Mouse (Mus musculus) right cerebral cortex, postnatal 10 days (tissue): ENCODE data around the gene Alg12.

Source experiments
- DNase-seq, 2 experiments: peaks; one replicate each; pipeline ENCODE4 v3.0.0; 2021; ENCODE audit warnings: low spot score in 2 of 2

Gene Alg12

GRCm38 (mm10) chr15:88854969-88855830 is 36.1 kb upstream of the Alg12 start:
- no peak for DNase-seq

DNA sequence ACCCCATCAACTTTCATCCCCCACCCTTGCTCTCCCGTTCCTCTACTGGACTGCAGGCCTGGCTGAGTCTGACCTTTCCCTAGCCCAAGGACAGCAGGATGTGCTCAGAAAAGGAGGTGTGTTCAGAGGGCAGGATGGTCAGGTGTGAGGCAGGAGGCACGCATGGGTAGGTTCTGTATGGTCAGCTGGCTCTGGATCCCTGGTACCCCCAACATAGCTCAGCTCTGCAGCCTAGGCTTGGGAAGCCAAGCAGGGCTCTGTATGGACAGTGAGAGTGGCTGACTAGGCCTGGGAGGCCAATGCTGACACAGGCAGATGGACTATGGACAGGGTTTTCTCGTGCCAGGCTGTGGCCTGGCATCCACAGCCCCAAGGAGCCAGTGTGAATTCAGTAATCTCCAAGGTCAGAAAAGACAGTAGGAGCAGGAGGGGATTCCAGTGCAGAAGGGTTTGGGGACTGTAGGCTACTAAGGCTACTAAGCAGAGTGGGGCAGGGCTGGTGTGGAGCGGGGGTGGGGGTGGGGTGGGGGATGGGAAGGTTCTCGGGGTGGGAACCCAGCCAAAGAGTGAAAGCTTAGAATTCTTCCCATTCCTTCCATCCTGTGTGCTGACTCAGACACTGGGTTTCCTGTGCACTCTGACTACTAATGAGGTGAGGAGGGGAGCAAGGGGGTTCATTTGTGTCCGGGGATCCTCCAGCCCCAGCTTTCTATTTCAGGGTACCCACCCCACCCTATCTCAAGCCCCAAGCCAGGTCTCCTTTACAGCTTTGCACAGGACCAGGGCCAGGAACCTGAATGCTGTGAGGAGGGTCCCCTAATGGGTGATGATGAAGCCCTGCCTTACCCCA is 35.2 kb upstream of the Alg12 start:
- DNase-seq, result no peak

GRCm38 (mm10) chr15:88853106-88853505 is 34.0 kb upstream of the Alg12 start:
- no peak for DNase-seq

DNA sequence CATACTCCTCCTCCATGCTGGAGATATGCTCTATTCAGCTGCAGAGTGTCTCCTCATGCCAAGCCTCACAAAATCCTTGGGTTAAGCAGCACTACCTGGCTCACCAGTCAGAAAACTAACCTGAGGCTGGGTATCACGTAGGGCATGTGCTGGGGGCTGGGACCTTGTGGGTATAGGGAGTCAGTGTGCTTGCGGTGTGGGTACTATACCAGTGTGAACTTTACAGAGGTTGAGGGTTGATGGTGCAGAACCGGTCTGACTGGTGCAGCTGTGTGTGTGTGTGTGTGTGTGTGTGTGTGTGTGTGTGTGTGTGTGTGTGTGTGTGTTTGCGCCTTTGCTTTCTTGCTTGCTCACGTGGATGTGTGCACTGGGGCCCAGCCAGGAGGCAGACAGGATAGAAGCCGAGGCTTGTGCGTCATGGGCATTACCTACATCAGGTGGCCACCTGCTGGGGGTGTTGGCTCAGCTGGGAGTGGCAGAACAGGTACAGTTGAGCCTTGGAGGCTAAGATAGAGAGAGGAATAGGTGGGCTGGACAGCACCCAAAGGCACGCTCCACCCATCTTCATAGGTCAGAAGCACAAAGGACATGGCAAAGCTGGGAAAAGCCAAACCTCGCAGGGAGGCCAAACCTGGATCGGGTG is 32.5 kb upstream of the Alg12 start:
- no peak for DNase-seq

- DNase-seq, result no peak
These were observed 32.0 kb upstream of the Alg12 start for GRCm38 (mm10) chr15:88851076-88851475.

DNA sequence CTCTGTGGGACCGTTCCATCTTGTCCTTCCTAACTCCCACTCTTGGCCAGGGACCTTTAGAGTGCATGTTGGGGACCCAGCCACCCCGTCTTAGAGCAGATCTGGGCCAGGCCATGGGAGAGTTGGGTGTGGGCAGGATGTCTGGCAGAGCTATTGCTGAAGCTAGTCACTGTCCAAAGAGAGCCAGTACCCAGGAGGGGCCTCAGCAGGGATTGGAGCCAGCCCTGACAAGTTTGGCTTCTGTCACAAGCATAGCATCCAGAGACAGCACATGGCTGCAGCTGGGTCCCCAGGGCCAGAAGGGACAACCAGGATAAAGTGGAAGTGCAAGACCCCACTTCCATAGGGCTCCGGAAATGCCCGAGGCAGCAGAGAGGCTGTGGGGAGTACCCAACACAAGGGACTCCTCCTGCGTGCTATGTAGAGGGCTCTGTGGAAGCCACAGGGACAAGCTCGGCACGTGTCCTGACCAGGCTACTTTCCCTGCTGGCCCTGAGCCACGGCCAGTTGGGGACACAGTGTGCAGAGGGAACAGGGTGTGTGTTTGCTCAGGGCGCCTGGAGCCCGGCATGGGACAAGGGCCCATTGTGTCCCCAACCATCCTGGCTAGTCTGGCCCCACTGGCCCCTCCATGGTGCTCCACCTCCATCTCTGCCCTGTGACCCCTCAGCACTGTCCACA is 31.2 kb upstream of the Alg12 start:
- peak; percentile 88 to 91 for DNase-seq

GRCm38 (mm10) chr15:88849621-88850020 is 30.5 kb upstream of the Alg12 start:
- DNase-seq, result no peak

DNA sequence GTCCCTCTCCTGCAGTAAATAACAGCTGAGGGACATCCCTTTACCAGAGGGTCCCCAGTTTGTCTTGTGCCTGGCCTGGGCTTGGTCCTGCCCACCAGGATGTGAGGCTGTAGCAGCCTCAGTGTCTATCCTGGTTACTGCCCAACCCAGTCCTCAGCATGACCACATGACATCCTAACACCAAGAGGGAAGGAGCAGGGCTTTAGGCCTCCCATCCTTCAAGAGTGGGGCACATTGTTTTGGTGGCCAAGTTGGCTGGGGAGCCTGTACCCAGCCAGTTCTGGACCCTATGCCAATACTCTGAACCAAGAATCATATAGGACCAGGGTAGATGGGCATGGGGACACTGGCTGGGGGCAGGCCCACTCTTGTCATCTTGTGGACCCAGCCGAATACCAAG is 29.5 kb upstream of the Alg12 start:
- no peak for DNase-seq

- no peak for DNase-seq
These were observed 25.8 kb upstream of the Alg12 start for GRCm38 (mm10) chr15:88844966-88845365.

DNA sequence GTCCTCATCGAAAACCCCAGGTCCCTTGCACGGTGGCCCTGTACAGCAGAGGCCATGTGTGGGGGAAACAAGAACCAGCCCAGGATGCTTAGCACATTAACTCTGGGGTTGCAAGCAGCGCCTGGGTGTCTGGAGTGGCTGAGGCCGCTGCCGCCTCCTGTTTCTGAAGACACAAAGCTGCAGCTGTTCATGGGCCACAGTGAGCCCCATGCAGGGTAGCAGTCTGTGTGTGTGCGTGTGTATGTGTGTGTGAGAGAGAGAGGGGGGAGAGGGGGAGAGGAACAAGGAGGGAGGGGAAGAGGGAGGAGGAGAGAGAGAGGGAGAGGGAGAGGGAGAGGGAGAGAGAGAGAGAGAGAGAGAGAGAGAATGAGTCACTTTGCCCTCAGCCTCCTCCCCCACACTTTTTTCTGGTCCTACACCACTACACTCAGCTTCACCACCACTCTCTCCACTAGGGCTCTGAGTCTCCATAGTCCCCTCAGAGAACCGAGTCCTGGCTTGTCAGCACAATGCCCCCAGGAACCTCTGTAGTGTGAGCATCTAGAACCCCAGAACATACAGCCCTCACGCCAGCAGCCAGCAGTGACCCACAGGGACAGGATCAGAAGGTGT is 24.5 kb upstream of the Alg12 start:
- DNase-seq, result peak in 1 of 2 experiments; percentile 63

GRCm38 (mm10) chr15:88842300-88842673 is 23.2 kb upstream of the Alg12 start:
- no peak for DNase-seq

DNA sequence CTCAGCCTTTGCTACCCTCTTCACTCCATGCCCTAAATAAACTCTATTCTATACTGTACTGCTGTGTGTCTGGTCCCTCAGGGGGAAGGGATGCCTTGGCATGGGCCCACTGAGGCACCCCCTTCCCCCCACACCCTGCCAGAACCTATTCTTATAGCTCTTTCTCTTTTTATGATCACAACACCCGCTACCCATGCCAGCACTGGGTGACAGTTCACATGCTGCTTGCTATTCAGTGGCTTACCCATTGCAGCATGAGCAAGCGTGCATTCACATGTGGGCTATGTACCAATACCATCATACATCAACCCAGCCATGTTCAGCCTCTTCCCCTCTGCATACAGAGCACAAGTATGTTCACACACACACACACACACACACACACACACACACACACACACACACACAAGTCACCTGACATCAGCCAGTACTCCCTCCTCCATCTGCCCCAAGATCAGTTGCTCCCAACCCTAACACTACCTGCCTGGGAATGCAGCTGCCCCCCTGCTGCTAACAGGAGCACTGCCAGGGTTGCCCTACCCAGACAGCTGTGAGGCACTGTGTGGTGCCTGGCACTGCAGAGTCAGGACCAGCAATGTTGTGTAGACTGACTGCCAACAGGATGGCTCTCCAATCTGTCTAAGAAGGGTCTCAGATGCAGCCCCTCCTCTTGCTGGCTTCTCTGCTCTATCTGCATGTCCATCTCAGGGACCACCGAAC is 22.6 kb upstream of the Alg12 start:
- DNase-seq, result peak in 1 of 2 experiments; percentile 34

DNA sequence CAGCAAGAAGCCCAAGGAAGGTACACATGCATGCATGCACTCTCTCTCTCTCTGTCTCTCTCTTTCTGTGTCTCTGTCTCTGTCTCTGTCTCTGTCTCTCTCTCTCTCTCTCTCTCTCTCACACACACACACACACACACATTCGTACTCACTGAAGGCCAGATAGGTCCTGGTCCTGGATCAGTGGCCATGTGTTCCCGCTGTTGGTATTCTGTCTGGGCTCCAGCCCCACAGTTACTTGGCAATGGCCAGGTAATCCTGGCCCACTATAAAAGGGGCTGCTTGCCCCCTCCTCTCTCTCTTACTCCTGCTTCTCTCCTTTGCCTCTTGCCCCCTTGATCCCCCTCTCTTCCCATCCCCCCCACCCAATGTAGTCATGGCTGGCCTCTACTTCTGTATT is 22.0 kb upstream of the Alg12 start:
- no peak for DNase-seq

DNA sequence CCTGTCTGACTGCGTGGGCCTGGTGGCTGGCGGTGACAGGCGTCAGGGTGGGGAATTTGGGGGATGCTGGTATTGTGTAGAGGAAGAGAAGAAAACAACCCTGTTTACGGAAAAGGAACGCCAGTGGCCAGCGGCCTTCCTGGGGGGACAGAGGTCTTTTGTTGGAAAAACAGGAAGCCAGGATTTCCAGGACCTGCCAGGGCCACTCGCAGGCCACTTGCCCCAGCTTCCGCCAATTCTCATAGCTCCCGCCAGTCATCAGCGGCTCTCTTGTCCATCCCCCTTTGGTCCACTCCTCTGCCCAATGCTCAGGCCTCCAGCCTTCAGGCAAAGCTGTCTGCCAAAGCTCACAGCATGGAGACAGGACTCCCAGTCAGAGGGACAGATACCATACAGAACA is 21.0 kb upstream of the Alg12 start:
- no peak for DNase-seq

DNA sequence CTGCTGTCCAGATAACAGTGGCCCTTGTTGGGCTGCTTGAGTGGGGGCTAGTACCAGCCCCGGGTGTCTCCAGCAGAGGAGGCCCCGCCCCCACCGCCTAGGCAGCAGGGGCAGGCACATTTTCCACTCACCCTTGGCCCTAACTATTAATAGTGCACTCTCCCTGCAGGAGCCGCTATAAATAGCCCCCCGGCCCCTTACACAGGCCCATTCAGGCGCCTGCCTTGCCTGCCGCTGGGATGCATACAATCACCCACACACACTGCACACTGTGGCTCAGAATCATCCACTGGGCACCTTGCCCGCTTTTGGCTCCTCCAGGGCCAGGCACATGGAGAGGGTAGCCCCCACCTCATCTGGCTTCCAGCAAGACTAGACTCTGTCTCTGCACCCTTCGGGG is 20.2 kb upstream of the Alg12 start:
- DNase-seq, result peak; percentile 88 to 90

DNA sequence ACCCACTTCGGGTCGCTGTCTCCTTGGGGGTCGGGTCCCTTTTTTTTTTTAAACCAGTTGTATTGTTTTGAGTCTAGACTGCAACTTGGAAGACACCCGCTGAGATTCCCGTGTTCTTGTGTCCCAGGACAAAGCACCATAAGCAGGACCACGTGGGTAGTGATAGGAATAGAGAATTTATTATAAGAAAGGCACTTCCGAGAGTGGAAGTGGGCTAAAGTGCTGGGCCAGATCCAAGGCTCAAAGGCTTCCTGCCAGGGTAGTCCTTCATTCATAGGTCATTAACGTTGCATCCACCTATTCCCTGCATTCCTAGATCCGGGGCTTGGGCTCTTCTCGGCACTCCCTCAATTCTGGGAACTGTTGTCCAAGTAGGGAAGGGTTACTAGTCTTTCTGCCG is 18.9 kb upstream of the Alg12 start:
- DNase-seq, result no peak

DNA sequence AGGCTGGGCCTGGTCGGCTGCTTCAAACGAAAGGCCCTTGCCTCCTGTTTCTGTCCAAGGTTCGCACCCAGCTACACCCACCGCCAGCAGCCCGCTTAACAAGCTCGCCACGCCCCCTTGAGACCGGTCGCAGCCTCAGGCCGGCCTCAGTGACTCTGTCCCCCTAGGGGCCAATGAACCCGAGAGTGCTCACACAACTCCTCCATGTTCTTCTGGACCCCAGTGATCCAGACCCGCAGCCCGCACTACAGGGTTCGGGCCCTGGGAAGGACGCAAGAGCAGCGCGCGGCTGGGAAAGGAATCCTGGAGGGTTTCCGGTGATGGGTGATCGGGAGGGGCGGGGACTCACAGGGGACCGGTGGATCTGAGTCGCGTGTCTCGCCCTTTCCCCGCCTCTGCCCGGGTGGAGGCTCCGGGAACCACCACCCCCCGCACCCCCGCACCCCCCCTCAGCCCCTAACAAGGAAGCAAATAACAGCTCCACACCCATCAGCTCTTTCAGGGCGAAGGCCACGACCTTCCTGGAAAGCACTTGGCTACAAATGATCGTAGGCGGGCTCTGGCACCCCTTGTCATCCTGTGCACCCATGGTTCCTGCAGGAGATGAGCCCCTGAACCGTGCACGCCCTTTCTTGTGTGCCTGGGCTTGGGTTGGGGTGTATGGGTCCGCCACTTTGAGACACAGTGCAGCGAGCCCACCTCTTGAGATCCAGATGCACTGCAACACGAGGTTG is 18.2 kb upstream of the Alg12 start:
- DNase-seq, result peak; percentile 85 to 86

- DNase-seq, result no peak
These were observed 17.5 kb upstream of the Alg12 start for GRCm38 (mm10) chr15:88836571-88836970.

DNA sequence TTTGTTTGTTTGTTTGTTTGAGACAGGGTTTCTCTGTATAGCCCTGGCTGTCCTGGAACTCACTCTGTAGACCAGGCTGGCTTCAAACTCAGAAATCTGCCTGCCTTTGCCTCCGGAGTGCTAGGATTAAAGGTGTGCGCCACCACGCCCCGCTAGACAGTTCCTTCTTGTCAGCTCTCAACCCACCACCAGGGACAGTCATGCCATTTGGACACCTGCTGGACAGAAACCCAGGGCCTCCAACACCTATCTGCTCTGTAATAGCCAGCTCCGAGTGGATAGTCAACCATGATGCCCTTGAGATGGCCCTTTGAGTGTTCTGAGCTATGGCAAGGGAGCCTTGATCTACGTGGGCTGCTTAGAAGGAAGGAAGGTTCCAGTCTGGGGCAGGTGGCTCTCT is 16.9 kb upstream of the Alg12 start:
- DNase-seq, result no peak

- no peak for DNase-seq
These were observed 13.4 kb upstream of the Alg12 start for GRCm38 (mm10) chr15:88832536-88832935.
